Mouse (Mus musculus) cerebellum, adult 2 months (tissue): ENCODE results near the gene Ercc1.

Source experiments
- CTCF ChIP-seq: fragments of 200-500 bp; IDR thresholded peaks from 2 replicates; pipeline ENCODE4 v1.5.1; 2011; ENCODE audit warnings: low read depth, mild to moderate bottlenecking, control low read depth, low read length, moderate library complexity, borderline replicate concordance; ENCODE audit not compliant: insufficient read depth
- POLR2A ChIP-seq: fragments of 200-500 bp; IDR thresholded peaks from 2 replicates; pipeline ENCODE4 v1.6.1; 2011; ENCODE audit warnings: low read length, control low read depth, borderline replicate concordance; ENCODE audit not compliant: insufficient read depth

GRCm38 (mm10) chr7:19324221-19324620 is 20.4 kb upstream of the Ercc1 start:
- TF ChIP-seq CTCF = no peak
- TF ChIP-seq POLR2A = no peak
